Mouse (Mus musculus) adipocyte (in vitro differentiated cells): ENCODE measurements at regions not wholly inside any gene's neighbourhood (a gene's known extent, or its start where the extent isn't known, plus 50 kb on each side); places are given as distances from the start of the nearest gene placed in this dataset.

ENCODE experiments used
- DNase-seq: peaks from one replicate; pipeline ENCODE4 v3.0.0-alpha.2; 2016; ENCODE audit warnings: low spot score

- no peak for DNase-seq
Measured at GRCm38 (mm10) chr9:30175376-30175775, 212.4 kb upstream of the Ntm start.

DNA sequence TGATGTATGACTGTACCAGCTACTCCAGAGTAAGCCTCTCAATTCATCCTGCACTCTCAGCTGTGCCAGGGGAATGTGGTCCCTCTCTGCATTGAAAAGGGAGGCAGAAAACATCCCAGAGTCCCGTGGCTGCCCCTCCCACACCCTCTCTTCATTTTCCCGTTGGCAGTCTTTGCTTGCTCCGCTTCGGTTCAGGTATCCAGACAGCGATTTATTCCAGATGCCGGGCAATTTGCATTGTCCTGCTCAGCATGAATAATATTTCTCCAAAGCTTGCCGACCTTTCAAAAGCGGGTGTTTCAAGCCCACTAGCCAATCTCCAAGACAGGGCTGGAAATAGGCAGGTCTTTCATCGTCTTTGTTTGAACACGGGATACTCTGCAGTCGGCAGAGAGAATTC, 220.5 kb upstream of the Ntm start:
- no peak for DNase-seq

- DNase-seq, result no peak
Measured at GRCm38 (mm10) chr9:30184996-30185763, 222.2 kb upstream of the Ntm start.

DNA sequence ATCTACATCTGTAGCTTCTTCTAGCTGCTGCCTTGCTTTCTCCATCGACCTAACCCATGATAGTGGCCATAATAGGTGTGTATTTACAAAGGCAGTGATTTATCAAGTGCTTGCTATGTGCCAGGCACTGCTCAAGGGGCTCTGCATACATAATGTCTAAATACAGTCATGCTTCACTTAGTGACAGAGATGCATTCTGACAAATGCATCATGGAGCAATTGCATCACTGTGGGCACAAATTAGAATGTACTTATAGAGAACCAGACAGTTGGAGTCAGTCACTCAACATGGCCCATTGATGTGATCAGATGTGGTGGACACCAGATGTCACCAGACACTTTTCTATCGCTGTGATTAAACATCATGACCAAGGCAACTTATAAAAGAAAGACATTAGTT, 223.3 kb upstream of the Ntm start:
- DNase-seq, result no peak

DNA sequence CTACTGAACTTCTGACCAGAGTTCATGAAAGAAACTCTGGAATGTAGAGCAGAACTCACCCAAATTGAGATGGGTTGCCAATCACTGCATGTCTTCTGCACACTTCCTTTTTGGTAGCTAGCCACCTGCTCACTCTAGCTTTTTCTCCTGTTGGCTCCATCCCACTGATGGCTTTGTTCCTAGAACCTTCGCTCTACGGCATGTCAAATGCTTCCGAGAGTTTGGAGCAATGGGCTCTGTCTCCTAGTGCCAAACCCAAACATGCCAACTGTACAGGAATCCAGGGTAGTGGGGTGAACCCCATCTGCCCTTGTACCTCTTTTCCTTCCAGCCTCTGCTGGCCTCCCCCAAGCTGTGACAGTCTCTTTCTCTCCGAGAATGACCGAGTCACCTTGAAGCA, 227.1 kb upstream of the Ntm start:
- no peak for DNase-seq

GRCm38 (mm10) chr9:30191119-30191518, 228.2 kb upstream of the Ntm start:
- DNase-seq, result no peak

DNA sequence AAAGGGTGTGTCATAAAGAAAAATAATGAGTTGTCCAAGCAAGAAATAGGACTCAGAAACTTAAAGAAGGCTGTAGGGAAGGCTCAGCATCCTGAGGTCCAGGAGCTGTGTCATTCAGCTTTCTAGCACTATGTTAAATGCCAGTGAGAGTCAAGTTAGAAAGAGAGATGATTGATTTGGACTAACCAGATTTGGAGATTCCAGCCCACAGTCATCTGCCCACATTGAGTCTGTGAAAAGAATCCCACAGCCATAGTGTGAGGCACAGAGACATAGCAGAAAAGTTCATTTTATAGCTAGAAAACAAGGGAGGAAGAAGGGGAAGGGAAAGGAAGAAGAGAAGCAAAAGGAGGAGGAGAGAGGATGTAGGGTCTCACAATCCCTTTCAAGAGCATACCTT, 229.0 kb upstream of the Ntm start:
- DNase-seq, result no peak

- no peak for DNase-seq
Measured at GRCm38 (mm10) chr9:30194866-30195265, 231.9 kb upstream of the Ntm start.

GRCm38 (mm10) chr9:30202411-30202810, 224.5 kb upstream of the Snx19 start:
- DNase-seq, result no peak

- DNase-seq, result no peak
Measured at GRCm38 (mm10) chr9:30207631-30208030, 219.3 kb upstream of the Snx19 start.

DNA sequence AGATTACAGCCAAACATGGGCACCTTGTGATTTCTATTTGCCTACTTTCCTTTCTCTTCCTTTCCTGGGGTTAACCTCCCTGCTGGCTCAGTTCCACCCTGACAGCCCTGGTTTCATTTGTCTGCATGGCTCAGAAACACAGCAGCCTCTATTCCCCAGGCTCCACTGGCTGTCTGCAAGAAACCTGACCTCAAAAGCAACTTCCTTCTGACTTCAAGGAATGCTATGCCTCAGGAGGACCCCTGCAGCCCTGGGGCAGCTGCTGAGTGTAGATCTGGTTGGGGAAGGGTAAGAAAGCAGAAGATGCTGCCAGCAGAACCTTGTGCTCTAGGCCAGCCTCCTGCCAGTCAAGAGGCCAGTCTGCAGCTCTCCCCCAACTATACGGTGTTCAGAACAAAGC, 217.1 kb upstream of the Snx19 start:
- DNase-seq, result no peak

GRCm38 (mm10) chr9:30212471-30213075, 214.3 kb upstream of the Snx19 start:
- no peak for DNase-seq

- DNase-seq, result no peak
Measured at GRCm38 (mm10) chr9:30234501-30235163, 192.3 kb upstream of the Snx19 start.

GRCm38 (mm10) chr9:30235791-30236190, 191.1 kb upstream of the Snx19 start:
- DNase-seq, result no peak

GRCm38 (mm10) chr9:30242107-30242506, 184.8 kb upstream of the Snx19 start:
- DNase-seq, result no peak

DNA sequence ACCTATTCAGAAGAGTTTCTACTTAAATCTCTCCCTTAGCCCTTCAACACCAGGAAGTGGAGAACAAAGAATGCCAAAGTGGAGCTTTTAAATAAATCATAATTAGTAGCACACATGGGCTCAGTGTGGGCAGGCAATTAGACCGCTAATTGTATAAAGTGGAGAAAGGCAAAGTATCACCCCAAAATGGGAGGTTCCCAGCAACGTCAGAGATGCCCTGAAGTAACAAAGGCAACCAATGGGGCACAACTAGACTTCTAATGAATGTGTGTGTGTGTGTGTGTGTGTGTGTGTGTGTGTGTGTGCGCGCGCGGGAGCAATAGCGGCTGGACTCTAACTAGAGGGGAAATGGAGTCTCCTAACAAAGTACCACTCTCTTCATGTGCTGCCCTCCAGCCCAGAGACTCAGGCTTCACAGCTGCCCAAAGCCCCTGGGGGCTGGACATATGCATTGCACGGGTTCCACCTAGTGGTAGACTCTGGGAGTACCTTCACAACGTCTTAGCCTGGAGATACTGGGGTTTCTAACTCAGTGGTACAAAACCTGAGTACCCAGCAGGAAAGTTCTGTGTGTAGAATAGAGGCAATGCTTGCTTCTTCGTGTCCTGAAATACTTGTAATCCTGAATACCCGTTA, 162.3 kb upstream of the Snx19 start:
- DNase-seq, result peak; percentile 4

GRCm38 (mm10) chr9:30271081-30271480, 155.8 kb upstream of the Snx19 start:
- DNase-seq, result no peak

GRCm38 (mm10) chr9:30273836-30274235, 153.1 kb upstream of the Snx19 start:
- no peak for DNase-seq

DNA sequence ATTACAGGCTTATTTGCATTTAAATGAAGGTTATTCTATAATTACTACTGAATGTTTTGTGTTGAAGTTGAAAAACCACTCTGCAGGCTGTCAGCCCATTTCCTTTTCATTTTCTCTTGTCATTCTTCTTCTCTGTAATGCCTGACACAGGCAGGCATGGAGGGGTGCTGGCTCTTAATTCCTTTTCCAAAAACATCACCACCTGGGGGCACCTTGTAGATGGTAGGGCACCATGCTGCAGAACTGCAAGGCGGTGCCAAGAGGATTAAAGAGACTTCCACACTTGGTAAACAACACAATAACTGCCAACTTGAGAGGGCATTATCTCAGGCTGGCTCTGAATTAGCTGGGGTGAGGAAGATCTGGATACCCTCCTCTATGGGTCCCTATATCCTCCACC, 148.7 kb upstream of the Snx19 start:
- no peak for DNase-seq

- DNase-seq, result no peak
Measured at GRCm38 (mm10) chr9:30283080-30283770, 143.7 kb upstream of the Snx19 start.

DNA sequence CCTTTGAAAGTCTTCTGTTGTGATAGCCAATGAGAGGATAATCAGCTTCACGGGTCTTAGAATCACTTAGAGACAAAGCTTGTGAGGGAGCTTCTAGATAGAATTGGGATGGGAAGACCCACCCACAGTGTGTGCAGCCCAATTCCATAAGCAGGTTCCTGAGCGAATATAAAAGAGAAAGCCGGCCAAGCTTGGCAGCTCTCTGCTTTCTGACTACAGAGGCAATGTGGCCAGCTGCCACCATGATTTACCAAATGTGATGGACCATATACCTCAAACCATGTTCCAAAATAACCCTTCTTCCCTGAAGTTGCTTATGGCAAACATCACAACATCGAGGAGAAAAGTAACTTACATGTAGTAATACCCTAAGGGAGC, 143.1 kb upstream of the Snx19 start:
- DNase-seq, result no peak

DNA sequence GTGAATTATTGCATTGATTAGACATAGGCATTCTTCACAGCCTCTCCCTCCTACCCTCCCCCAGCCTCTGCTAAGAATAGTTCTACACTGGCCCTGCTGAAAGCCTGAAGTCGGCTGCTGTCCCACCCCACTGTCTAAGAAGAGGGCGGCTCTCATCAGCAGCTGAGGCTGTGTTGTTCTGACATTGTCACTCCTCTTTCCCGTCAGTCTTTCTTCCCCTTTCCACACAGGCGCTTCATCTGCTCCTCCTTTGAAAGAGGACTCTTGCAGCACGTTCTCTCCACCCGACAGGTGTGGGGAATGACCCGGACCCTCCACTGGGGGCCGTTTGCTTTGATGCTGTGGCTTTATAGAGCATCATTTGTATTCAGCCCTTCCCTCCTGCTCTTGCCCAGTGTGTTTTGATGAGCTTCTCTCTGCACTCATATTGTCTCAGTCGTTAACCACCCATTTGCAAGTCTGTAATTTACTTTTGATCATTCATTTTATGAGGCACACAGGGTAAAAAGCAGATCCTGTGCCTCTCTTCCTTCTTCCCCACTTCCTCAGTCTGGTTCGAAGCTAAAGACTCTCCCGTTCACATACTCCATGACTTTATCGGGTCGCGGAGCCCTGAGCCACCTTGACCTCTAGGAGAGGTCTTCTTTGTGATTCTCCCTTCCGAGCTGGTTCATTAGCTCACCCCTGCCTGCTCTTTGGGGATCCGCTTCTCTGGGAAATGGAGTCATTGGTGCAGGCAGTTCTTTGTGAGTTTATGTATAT, 142.2 kb upstream of the Snx19 start:
- DNase-seq, result no peak
